Mouse (Mus musculus): ENCODE results near the gene Pilrb1.
"Not testable (repeated sequence)": the region's sequence is repeated elsewhere in the genome, so short reads cannot be mapped to it uniquely, and the experiment has no call there.

Gene Pilrb1

DNA sequence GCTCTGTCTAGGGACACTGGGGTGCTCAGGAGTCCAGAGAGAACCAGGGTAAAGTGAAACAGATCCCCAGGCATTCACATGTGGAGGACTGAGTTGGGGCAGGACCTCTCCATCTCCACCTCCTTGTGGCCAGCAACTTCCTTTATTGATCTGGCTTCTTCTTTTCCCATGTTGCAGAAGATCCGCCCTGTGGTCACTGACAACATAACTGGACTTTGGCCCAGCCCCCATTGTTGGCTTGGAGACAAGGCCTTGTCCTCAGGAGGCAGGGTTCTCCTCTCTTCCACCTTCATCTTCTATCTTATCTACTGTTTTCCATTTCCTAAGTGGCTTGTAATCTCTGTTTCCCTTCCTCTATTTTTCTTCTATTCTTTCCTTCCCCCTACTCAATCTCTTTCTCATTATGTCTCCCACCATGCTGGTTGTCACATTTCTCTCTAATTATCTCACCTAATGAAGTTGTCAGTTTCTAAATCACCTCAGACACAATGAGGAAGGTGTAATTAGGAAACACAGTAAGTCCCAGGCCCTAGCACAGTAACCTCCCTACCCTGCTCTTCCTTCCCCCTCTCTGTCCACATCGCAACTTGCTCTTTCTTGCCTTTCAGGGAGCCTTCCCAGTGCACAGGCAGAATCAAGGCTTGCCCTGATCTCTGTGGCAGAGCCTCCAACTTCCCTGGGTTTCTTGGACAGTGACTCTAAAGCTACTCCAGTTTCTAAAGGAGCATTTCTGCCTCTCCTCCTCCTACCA, at the start of gene Pilrb1:
Pilrb1 (minus strand) TSS at position 147 of the 751 bp plus-strand sequence.
- DNase-seq (ENCODE audit: low spot score): not testable (repeated sequence)

GRCm38 (mm10) chr5:137897812-137898211, 39.9 kb upstream of the Pilrb1 start:
- DNase-seq (ENCODE audit: low spot score): no peak

DNA sequence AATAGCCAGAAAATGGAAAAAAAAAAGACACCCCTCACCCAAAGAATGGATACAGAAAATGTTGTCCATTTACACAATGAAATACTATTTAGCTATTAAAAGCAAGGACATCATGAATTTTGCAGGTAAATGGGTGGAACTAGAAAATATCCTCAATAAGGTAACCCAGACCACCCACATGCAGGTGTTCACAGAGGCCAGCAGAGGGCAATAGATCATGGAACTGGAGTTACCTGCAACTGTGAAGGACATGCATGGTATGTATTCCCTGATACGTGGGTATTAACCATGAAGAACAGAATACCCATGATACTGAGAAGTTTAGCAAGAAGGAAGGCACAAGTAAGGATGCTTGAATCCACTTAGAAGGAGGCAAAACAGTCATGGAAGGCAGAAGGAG, 35.0 kb upstream of the Pilrb1 start:
- no peak for DNase-seq (ENCODE audit: low spot score)

DNA sequence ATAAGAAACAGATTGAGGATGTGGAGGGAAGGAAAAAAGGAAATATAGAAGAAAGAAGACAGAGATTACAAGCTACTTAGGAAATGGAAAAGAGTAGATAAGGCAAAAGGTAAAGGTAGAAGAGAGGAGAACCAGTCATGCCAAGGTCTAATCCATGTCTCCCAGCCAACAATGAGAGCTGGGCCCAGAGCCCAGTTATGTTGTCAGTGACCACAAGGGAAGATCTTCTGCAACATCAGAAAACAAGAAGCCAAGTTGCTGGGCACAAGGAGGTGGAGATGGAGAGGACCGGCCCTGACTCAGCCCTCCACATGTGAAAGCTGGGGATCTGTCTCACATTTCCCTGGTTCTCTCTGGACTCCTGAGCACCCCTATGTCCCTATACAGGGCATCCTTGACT, 29.8 kb upstream of the Pilrb1 start:
- DNase-seq (ENCODE audit: low spot score): no peak

- peak; percentile 80 for DNase-seq (ENCODE audit: low spot score)
Measured at GRCm38 (mm10) chr5:137885894-137886293, 28.0 kb upstream of the Pilrb1 start.

GRCm38 (mm10) chr5:137883345-137883744, 25.4 kb upstream of the Pilrb1 start:
- no peak for DNase-seq (ENCODE audit: low spot score)

DNA sequence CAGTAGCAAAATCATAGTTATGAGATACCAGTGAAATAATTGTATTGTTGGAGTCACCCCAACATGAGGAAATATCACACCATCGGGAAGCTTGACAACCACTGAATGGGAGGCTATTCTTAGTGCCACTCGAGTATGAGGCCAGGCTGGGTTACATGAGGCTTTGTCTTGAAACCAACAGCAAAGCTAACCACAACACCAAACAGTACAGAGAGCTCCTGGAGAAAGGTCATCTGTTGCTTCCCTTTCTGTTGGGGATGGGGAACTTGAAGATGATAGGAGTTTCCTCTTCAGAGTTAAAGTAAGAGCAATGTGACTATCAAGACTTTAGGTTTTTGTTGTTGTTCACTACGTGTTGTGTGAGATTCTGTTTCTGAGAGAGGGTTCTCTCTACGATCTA, 25.0 kb upstream of the Pilrb1 start:
- no peak for DNase-seq (ENCODE audit: low spot score)

DNA sequence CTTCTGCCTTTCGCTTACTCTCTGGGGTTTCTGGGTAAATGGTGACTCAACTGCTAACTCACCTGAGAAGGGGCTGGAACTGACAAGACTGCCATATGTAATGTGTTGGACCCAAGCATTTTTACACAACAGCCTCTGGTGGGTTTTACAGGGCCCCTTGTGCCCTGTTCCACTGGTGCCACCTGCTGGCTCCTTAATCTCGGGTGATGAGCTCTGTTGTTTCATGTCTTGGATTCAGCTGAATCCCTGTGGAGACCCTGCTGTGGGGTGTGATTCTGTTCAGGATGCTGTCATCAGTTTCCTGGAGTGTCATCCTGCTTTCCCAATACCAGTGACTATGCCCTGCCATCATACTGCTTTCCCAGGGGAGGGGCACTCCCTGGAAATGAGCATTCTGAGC, 20.0 kb upstream of the Pilrb1 start:
- peak; percentile 68 for DNase-seq (ENCODE audit: low spot score)

DNA sequence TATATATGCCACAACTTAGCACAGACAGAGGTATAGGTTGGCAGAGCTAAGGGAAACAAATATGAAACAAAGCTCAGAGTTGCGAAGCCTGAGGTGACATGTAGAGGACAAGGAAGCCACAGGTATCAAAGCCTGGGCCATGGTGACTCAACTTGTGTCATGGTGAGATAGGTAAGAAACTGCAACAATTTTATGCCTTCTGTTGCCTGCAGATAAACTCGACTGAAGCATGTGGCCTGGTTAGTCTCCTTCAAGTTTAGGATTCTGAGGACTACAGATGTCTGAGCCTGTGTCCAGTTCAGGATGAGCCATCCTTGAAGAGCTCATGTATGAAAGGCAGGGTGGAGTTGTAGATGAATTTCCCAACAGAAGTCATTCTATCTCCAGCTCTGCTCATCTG, 17.1 kb upstream of the Pilrb1 start:
- DNase-seq (ENCODE audit: low spot score): no peak

DNA sequence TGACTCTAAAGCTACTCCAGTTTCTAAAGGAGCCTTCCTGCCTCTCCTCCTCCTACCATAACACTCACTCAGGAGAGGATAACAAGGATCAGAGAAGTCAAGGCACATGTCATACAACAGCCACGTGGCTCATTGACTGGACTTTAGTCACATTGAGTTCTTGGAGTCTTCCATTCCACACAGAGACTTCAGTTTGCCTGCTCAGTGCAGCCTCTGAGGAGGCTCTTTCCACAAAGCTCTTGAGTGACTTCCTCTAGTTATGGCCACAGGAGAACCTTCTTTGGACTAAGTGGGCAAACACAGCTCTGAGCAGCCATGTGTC, 14.4 kb upstream of the Pilrb1 start:
- DNase-seq (ENCODE audit: low spot score): not testable (repeated sequence)

- not testable (repeated sequence) for DNase-seq (ENCODE audit: low spot score)
Measured at GRCm38 (mm10) chr5:137871644-137872380, 13.9 kb upstream of the Pilrb1 start, which contains the start of gene Pilrb2. Pilrb2 (minus strand) TSS chr5:137871815.

DNA sequence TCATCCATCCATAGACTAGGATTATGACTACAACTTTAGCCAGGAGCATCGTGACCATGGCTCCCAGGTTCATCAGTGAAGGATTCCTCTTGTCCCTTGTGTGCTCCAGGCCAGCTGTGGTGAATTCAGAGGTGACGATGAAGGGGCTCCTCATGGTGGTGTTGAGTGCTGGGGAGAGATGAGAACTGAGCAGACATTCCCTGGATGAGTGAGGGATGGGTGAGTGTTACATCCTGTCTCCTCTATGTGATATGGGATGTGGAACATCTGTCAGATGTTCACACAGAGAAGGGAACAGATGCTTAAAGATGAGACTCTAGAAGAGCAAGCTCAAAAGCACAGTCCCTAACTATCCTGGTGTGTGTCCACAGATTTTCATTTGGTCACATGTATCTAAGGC, 10.7 kb upstream of the Pilrb1 start:
- not testable (repeated sequence) for DNase-seq (ENCODE audit: low spot score)

- DNase-seq (ENCODE audit: low spot score): not testable (repeated sequence)
Measured at GRCm38 (mm10) chr5:137864008-137864407, 6.1 kb upstream of the Pilrb1 start.

- not testable (repeated sequence) for DNase-seq (ENCODE audit: low spot score)
Measured at GRCm38 (mm10) chr5:137856870-137857269, 1.0 kb downstream of the Pilrb1 start.

DNA sequence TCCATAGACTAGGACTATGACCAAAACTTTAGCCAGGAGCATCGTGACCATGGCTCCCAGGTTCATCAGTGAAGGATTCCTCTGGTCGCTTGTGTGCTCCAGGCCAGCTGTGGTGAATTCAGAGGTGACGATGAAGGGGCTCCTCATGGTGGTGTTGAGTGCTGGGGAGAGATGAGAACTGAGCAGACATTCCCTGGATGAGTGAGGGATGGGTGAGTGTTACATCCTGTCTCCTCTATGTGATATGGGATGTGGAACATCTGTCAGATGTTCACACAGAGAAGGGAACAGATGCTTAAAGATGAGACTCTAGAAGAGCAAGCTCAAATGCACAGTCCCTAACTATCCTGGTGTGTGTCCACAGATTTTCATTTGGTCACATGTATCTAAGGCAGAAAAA, 3.0 kb downstream of the Pilrb1 start:
- not testable (repeated sequence) for DNase-seq (ENCODE audit: low spot score)

DNA sequence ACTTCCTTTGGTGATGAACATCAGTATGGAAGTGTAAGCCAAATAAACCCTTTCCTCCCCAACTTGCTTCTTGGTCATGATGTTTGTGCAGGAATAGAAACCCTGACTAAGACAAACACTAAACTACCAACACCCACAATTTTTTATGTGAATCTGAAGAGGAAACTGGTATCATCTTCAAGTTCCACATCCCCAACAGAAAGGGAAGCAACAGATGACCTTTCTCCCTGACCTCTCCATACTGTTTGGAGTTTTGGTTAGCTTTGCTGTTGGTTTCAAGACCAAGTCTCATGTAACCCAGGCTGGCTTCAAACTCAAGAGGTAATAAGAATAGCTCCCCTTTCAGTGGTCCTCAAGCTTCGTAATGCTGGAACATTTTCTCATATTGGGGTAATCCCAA, 7.6 kb downstream of the Pilrb1 start:
- DNase-seq (ENCODE audit: low spot score): not testable (repeated sequence)

- DNase-seq (ENCODE audit: low spot score): not testable (repeated sequence)
Measured at GRCm38 (mm10) chr5:137837110-137837509, 20.8 kb downstream of the Pilrb1 start.

- no peak for DNase-seq (ENCODE audit: low spot score)
Measured at GRCm38 (mm10) chr5:137836611-137837010, 21.3 kb downstream of the Pilrb1 start.

DNA sequence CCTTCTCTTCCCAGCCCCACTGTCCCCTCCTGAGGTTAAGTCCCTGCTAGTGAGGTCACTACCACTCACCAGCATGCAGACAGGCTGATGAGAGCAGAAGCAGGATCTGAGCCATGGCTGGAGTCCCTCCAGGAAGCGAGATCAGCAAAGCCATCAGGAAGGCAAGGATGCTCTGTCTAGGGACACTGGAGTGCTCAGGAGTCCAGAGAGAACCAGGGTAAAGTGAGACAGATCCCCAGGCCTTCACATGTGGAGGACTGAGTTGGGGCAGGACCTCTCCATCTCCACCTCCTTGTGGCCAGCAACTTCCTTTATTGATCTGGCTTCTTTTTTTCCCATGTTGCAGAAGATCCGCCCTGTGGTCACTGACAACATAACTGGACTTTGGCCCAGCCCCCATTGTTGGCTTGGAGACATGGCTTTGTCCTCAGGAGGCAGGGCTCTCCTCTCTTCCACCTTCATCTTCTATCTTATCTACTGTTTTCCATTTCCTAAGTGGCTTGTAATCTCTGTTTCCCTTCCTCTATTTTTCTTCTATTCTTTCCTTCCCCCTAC, 21.9 kb downstream of the Pilrb1 start, which contains the start of gene Pilra:
Pilra (minus strand) TSS at position 316 of the 555 bp plus-strand sequence.
- not testable (repeated sequence) for DNase-seq (ENCODE audit: low spot score)

DNA sequence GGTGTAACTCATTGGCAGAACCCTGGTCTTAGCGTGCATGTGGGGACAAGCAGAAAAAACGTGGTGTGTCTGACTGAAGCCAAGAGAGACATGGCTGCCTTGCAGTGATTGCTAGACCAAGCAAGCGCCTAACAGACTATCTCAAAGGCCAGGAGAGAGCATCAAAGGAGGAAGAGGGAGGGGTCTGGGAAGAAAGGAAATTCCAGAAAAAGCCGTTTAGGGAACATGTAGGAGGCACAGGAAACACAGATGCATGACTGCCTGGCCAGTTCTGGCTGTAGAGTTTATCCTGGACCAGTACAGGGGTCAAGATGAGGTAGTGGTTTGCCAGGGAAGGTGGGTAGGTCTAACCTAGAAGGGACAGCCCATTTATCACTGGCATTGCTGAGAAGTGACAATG, 24.4 kb downstream of the Pilrb1 start:
- peak; percentile 19 for DNase-seq (ENCODE audit: low spot score)

GRCm38 (mm10) chr5:137831506-137831905, 26.4 kb downstream of the Pilrb1 start:
- peak; percentile 17 for DNase-seq (ENCODE audit: low spot score)

DNA sequence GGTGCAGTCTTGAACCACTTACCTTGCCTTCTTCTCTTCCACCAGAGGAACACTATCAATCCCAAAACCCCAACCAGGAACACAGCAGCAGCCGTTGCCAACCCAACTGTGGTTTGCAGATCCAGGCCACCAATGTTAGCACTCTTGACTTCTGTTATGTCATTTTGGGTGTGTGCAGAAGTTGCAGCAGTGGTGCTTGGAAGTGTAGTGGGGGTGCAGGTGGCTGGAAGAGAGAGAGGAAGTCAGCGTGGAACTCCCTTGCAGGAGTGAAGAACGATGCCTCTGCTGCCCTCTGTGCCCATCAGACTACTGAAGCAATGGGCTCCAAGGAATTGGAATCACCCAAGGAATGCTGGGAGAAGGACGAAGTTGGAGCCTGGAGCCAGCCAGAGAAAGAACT, 26.8 kb downstream of the Pilrb1 start:
- DNase-seq (ENCODE audit: low spot score): peak; percentile 31

GRCm38 (mm10) chr5:137830238-137830637, 27.7 kb downstream of the Pilrb1 start:
- peak; percentile 29 for DNase-seq (ENCODE audit: low spot score)
